In the genomic region with DNA sequence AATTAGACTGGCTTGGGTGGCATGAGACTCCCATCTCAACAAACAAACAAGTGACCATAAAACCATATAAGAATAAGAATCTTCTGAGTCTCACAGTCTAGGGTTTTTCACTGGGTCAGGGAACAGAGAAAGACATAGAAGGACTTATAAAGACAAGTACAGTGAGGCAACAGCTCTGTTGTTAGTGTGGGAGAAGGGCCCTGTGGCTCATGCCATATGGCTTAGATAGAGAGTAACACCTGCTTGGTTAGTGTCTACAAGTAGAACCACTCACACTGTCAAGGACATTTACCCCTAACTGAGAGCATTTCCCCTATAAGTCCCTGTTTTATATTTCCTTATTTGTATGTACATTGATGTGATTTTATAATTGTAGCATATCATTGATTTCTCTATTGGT, we compare ENCODE assay signal across 29 mouse cellular contexts. TPM values are rescaled to one million over a fixed set of nuclear protein-coding genes. Genes with fewer than 3 reads are reported as not detected.
A peak's percentile ranks its signal among the peaks of the same experiment; 100 is the strongest.
DNase-seq lines count a peak whose midpoint lies in the region; TF ChIP-seq lines count a peak whose summit lies in the region.
"Had no signal": no experiment of that assay in that cellular context is flagged by ENCODE, and none has a peak within 500 bp of the region (broad histone marks: within the 10 kb centered on the region; RNA-seq: fewer than 3 reads in every experiment).

No protein-coding gene starts in this region.

- TF ChIP-seq CTCF in layer of hippocampus, adult 2 months (conservative IDR thresholded peaks at IDR 0.05): no peak

- H3K27ac ChIP-seq in layer of hippocampus, adult 2 months: peak overlapping the region; percentile 50
- H3K27ac ChIP-seq: embryonic facial prominence, embryonic 12.5 days; heart, embryonic 13.5 days; hindbrain, embryonic 10.5 days; intestine, embryonic 15.5 days; left cerebral cortex, adult 2 months; liver, embryonic 13.5 days; macrophage; neural tube, embryonic 15.5 days had no signal

- no peak for DNase-seq in layer of hippocampus, adult 2 months (ENCODE audit: low spot score in 2 of 2)
- no peak for DNase-seq in layer of hippocampus, postnatal 25 days (ENCODE audit: extremely low spot score in 1 of 2, low spot score in 1 of 2)
- DNase-seq in cerebellum, adult 11-12 months: peak; percentile 58
- peak; percentile 75 for DNase-seq in cerebellum, adult 9-10 months
- peak; percentile 30 to 53 for DNase-seq in cerebellum, postnatal 36 days
- DNase-seq in right cerebral cortex, postnatal 14 days: no peak
- DNase-seq in embryo, embryonic 9.5 days (ENCODE audit: extremely low spot score): no peak
- DNase-seq: adrenal gland, postnatal 25 days; gastrocnemius, postnatal 25 days; heart, postnatal 10 days; kidney, postnatal 10 days; liver, embryonic 13.5 days; lung, adult 18-20 months; midbrain, embryonic 14.5 days; retina, postnatal 1 day; right cerebral cortex, postnatal 25 days; thymus, postnatal 14 days had no signal

- no peak overlapping the region for H3K4me3 ChIP-seq in layer of hippocampus, adult 2 months
- H3K4me3 ChIP-seq: embryonic facial prominence, embryonic 12.5 days; heart, embryonic 13.5 days; hindbrain, embryonic 10.5 days; intestine, embryonic 15.5 days; left cerebral cortex, adult 2 months; liver, embryonic 13.5 days; neural tube, embryonic 15.5 days had no signal

RNA-seq across cellular contexts. Expression of a gene that starts 46.4 kb away (rescaled TPM):
- not detected for total RNA-seq in layer of hippocampus, adult 2 months (2021)
- total RNA-seq in layer of hippocampus, postnatal 25 days (2021): not detected
- total RNA-seq: adrenal gland, postnatal 25 days; gastrocnemius, adult 18-20 months; gastrocnemius, postnatal 25 days; heart, adult 8-10 months; heart, postnatal 10 days; layer of hippocampus, postnatal 10 days; left cerebral cortex, adult 2 months; left cerebral cortex, postnatal 36 days; megakaryocyte-erythroid progenitor cell, adult 5-6 weeks had no signal

Comparison
In these comparisons a context has a peak if more than half of its experiments do, and no peak if none do; other contexts are left out.
1. DNase-seq: peak in cerebellum, adult 11-12 months (single experiment), cerebellum, adult 9-10 months (single experiment) and cerebellum, postnatal 36 days (2 of 2); none in layer of hippocampus, adult 2 months (0 of 2), layer of hippocampus, postnatal 25 days (0 of 2), right cerebral cortex, postnatal 14 days (single experiment) and embryo, embryonic 9.5 days (single experiment).